Mouse (Mus musculus) C2C12 (cell line): ENCODE data around the gene Gucy1a1.
"Not testable (repeated sequence)": the region's sequence is repeated elsewhere in the genome, so short reads cannot be mapped to it uniquely, and the experiment has no call there.

Source experiments
- CTCF ChIP-seq: IDR thresholded peaks from one replicate; pipeline ENCODE4 v1.5.1; 2011; ENCODE audit not compliant: control insufficient read depth, insufficient read depth, insufficient read length
- FOSL1 ChIP-seq: IDR thresholded peaks from one replicate; pipeline ENCODE4 v1.8.0; 2011; ENCODE audit warnings: mild to moderate bottlenecking, low read length; ENCODE audit not compliant: poor library complexity, insufficient read depth, severe bottlenecking
- MAX ChIP-seq: IDR thresholded peaks from one replicate; pipeline ENCODE4 v1.6.1; 2011; ENCODE audit warnings: mild to moderate bottlenecking, control low read depth
- USF1 ChIP-seq: IDR thresholded peaks from one replicate; pipeline ENCODE4 v1.6.1; 2011; ENCODE audit warnings: low read depth, mild to moderate bottlenecking, control low read depth, moderate library complexity

DNA sequence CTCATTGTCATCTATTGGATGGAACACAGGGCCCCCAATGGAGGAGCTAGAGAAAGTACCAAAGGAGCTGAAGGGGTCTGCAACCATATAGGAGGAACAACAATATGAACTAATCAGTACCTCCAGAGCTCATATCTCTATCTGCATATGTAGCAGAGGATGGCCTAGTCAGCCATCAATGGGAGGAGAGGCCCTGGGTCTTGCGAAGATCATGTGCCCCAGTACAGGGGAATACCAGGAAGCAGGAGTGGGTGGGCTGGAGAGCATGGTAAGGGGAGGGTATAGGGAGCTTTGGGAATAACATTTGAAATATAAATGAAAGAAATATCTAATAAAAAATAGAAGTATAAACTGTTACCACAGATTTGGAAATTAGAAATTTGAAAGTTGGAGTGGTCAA, 17.4 kb upstream of the Gucy1a1 start:
- not testable (repeated sequence) for TF ChIP-seq CTCF, MAX, USF1, FOSL1
